Mouse (Mus musculus) hindbrain, postnatal 0 days (tissue): Measurements from ENCODE around the gene Gm48551. TPM values are rescaled to one million over a fixed set of nuclear protein-coding genes. Genes with fewer than 3 reads are reported as not detected.

ENCODE experiments used
- ATAC-seq: fragments of 200-750 bp; cut with Nextera tagmentation; 2 replicates; pipeline ENCODE4 v1.8.0; 2017; ENCODE audit warnings: mild to moderate bottlenecking, moderate TSS enrichment, moderate library complexity
- DNase-seq: peaks from one replicate; pipeline ENCODE4 v3.0.0-alpha.2; 2015; ENCODE audit warnings: low spot score
- H3K27ac ChIP-seq: fragments of 300-500 bp; sonication (generic); 2 replicates; pipeline ENCODE4 v1.5.1; 2014; ENCODE audit warnings: mild to moderate bottlenecking
- H3K27me3 ChIP-seq: fragments of 300-500 bp; sonication (generic); 2 replicates; pipeline ENCODE4 v1.6.1; 2014; ENCODE audit warnings: low read length, mixed read lengths; ENCODE audit not compliant: insufficient read depth
- H3K36me3 ChIP-seq: fragments of 300-500 bp; sonication (generic); 2 replicates; pipeline ENCODE4 v1.6.1; 2014; ENCODE audit warnings: low read length, mixed read lengths; ENCODE audit not compliant: insufficient read depth
- H3K4me1 ChIP-seq: fragments of 300-500 bp; sonication (generic); 2 replicates; pipeline ENCODE4 v1.6.1; 2014; ENCODE audit warnings: antibody characterized with exemption, low read length, mixed read lengths; ENCODE audit not compliant: insufficient read depth
- H3K4me2 ChIP-seq: fragments of 300-500 bp; sonication (generic); 2 replicates; pipeline ENCODE4 v1.6.1; 2014; ENCODE audit warnings: low read depth, mild to moderate bottlenecking, low read length, moderate library complexity, mixed read lengths
- H3K4me3 ChIP-seq: fragments of 300-500 bp; sonication (generic); 2 replicates; pipeline ENCODE4 v1.5.1; 2014; ENCODE audit warnings: low read length
- H3K9ac ChIP-seq: fragments of 300-500 bp; sonication (generic); replicated peaks from 2 replicates; pipeline ENCODE4 v1.6.1; 2014; ENCODE audit warnings: mild to moderate bottlenecking, low read length, moderate library complexity, mixed read lengths
- H3K9me3 ChIP-seq: fragments of 300-500 bp; sonication (generic); 2 replicates; pipeline ENCODE4 v1.6.1; 2016; ENCODE audit warnings: low read length, mixed read lengths
- CTCF ChIP-seq: IDR thresholded peaks from 2 replicates; pipeline ENCODE4 v1.5.1; 2016; ENCODE audit warnings: antibody characterized with exemption, control low read depth, low read depth
- WGBS: fragments of 180-500 bp; shearing (Covaris S2); extraction: QIAGEN DNeasy Blood & Tissue Kit; methylation state at CpG from one replicate; pipeline ENCODE4 v1.1.7; 2014; 5-methylcytosine and 5-hydroxymethylcytosine counted together
- microRNA-seq, 2 experiments: library from miRNA; unstranded; fragments of <30 nt; microRNA quantifications; one replicate each; pipeline ENCODE4; 2016
- polyA plus RNA-seq: library from polyadenylated mRNA; unstranded; fragments of >200 nt; fragmentation: Nextera tagmentation; extraction: Ambion mirVana; gene quantifications from 2 replicates; pipeline ENCODE4 v1.2.1, GENCODE M21; 2015
- total RNA-seq: library from RNA; depleted of rRNA; stranded (reverse); fragments of >200 nt; gene quantifications from 2 replicates; pipeline ENCODE4 v1.2.3, GENCODE M21; 2014; rRNA removed

The Gm48551 gene
- total and polyA plus RNA-seq, 2 experiments from 2014 or later, result 3.3 to 5.3 TPM

DNA sequence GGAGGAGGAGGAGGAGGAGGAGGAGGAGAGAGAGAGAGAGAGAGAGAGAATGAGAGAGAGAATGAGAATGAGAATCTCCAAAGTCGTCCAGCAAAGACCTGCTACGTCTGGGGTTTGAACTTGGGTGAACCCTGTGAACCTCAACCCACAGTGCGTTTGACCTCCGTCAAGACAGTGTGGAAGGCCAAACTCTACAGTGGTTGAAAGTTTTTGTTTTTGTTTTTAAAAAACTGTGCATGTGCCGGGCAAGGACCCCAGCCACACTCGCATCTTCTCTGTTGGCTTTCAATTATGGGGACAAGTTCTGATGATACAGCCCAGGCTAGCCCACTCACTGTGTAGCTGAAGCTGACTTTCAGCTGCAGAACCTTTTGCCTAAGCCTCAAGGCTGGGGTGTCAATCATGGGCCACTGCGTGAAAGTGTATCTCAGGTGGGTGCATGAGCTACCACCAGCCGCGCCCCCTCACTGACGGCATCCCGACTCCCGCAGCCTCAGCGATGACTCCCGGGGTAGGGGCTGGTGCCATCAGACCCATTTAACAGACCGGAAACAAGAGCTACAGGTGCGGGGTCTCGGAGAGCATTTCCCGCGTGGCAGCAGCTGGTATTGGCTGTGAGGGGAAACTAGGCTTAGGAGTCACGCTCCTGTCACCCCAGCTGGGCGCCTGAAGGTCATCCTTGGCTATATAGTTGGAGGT, 48.1 kb downstream of the Gm48551 start:
- no peak overlapping the region; the same call in 1 of the 2 replicates for H3K4me3 ChIP-seq
- 61% methylated on average over 21 of the region's 21 CpGs for WGBS
- ATAC-seq (peak; percentile 3), DNase-seq (no peak)
- no peaks in the 10 kb centered on the region for H3K27me3 ChIP-seq
- TF ChIP-seq CTCF, result 0 out of 2 replicates have a peak, but pooled peaks have one; percentile 15
- H3K27ac ChIP-seq, result 0 out of 2 replicates have a peak overlapping the region, but pooled peaks have one; percentile 11
- H3K4me1 ChIP-seq, result peaks cover 31% of the 10 kb centered on the region
- H3K4me2 ChIP-seq, result peak overlapping the region; percentile 51
- H3K9ac ChIP-seq, result no peak overlapping the region
- H3K36me3 ChIP-seq, result no peaks in the 10 kb centered on the region
- no peaks in the 10 kb centered on the region for H3K9me3 ChIP-seq

DNA sequence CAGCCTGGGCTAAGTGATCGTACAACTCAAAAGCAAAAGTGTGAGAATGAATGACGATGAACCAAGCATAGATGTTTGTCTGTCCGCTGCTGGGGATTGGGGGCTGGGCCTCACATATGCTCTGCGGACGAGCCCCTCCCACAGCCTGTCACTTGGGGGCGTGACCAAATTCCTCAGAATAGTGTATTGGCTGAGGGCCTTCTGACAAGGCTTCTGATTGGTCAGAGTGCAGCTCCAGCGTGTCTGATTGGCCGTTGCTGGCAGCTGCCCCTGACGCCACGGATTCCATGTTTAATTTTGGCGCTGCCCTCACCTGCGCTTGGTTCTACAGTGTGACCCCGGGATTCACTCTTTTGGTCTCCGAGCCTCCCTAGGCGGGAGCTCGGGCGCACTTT, 48.6 kb downstream of the Gm48551 start:
- Histone ChIP-seq H3K9me3 (no peaks in the 10 kb centered on the region), H3K4me1 (peaks cover 31% of the 10 kb centered on the region), H3K4me3 (peak overlapping the region; percentile 9), H3K4me2 (peak overlapping the region; percentile 51), H3K27ac (peak overlapping the region; percentile 37; the same call in 1 of the 2 replicates), H3K9ac (no peak overlapping the region), H3K36me3 (no peaks in the 10 kb centered on the region), H3K27me3 (no peaks in the 10 kb centered on the region)
- TF ChIP-seq CTCF, result no peak
- DNase-seq, result peak; percentile 98
- peak; percentile 89 for ATAC-seq
- 3% methylated on average over 17 of the region's 17 CpGs for WGBS

DNA sequence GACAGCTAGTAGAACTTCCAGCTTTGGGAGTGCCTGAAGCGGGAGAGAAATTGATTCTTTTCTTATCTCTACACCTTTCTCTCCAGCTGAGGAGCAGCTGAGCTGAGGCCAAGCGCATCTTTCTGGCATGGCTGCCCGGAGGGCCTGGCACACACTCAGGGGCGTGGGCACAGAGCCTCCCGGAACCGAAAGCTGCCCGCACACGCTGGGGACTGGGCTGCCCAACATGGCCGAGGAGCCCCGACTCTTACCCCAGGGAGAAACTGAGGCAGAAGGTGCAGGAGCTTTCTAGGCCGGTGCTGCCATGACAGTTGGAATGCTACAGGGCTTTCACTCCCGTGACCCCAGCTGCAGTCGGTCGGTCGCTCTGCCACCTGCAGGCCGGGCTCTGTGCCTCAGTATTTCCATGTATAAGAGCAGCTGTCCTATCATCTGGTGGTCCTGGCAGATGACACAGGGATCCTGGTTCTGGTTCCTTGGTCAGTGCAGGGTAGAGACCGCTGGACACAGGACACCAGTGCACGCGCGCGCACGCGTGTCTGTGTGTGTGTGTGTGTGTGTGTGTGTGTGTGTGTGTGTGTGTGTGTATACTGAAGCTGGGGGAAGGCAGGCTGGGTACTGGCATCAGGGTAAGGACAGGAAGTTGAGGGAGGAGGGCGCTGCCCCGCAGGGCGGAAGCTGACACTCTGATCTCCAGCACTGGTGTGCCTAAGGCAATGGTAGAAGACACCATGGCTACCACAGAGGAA, 49.4 kb downstream of the Gm48551 start:
- H3K4me3 ChIP-seq, result no peak overlapping the region
- H3K4me1 ChIP-seq, result peaks cover 31% of the 10 kb centered on the region
- no peak overlapping the region for H3K9ac ChIP-seq
- peak; percentile 44 for TF ChIP-seq CTCF
- no peaks in the 10 kb centered on the region for H3K27me3 ChIP-seq
- no peaks in the 10 kb centered on the region for H3K9me3 ChIP-seq
- H3K27ac ChIP-seq, result peak overlapping the region; percentile 37; the same call in 1 of the 2 replicates
- DNase-seq (no peak), ATAC-seq (no peak)
- peak overlapping the region; percentile 51 for H3K4me2 ChIP-seq
- H3K36me3 ChIP-seq, result no peaks in the 10 kb centered on the region
- 51% methylated on average over 26 of the region's 26 CpGs for WGBS

DNA sequence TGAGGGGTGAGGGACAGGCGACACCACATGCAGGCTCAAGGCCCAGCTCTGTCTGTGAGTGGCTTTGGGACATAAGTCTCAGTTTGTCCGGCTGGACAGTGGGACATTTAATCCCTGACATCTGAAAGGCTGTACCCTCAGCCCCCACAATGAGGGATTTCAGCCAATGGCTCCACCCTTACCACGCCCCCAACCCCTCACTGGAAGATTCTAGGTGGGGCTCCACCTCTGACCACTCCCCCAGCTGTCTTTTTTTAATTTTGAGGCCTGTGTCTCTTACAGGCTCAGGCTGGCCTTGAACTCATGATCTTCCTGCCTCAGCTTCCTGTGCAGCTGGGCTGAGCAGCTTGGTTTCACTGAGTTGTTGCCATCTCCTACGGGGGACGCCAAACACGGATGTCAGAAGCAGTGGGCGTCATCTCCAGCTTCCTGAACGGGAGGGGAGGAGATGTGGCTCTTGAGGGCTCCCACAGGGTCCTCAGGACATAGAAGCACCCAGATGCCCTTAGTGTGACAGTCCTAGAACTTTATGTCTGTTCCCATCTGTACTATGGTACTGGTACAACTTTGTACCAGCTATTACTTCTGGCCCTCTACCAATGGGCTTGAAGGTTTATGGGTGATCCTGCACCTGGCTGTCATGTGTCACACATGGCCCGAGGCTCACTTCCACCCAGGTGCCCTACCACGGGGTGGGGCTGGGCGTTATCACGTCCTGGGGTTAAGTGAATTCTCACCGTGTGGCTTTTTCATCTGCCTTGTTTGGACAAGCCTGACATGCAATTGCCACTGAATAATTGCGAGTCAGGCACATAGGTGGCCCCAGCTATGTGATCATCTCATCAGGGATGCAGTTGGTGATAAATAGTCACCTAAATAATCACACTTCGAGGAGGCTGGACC, 50.3 kb downstream of the Gm48551 start:
- Histone ChIP-seq H3K4me2 (no peak overlapping the region), H3K4me1 (peaks cover 27% of the 10 kb centered on the region; the same call in 1 of the 2 replicates), H3K27ac (peak overlapping the region; percentile 65), H3K9me3 (no peaks in the 10 kb centered on the region), H3K4me3 (no peak overlapping the region), H3K27me3 (no peaks in the 10 kb centered on the region), H3K36me3 (no peaks in the 10 kb centered on the region), H3K9ac (no peak overlapping the region)
- no peak for TF ChIP-seq CTCF
- ATAC-seq (no peak), DNase-seq (no peak)
- 61% methylated on average over 15 of the region's 15 CpGs for WGBS

DNA sequence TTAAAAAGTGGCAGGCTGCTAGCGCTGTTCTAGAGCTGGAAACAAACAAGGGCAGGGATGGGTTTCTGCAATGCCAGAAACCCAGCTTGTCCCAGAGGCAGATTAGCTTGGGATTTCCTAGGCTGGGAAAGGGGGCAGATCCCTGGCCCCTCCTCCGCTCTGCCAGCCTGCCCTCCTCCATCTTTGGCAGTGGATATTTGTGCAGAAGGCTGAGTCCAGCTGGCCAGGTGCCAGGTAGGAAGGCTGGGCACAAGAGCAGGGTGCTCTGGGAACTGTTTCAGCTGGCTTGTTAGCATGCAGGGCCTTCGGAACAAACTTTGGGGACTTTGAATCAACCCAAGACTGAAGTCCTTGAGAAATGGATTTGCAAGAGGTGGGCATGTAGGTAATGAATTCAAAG, 51.2 kb downstream of the Gm48551 start:
- H3K36me3 ChIP-seq, result no peaks in the 10 kb centered on the region
- no peaks in the 10 kb centered on the region for H3K27me3 ChIP-seq
- no peaks in the 10 kb centered on the region for H3K9me3 ChIP-seq
- no peak for TF ChIP-seq CTCF
- no peak overlapping the region for H3K9ac ChIP-seq
- DNase-seq (peak; percentile 91), ATAC-seq (peak; percentile 46)
- WGBS, result 36% methylated on average over 3 of the region's 3 CpGs
- peak overlapping the region; percentile 65 for H3K27ac ChIP-seq
- H3K4me1 ChIP-seq, result peaks cover 27% of the 10 kb centered on the region; the same call in 1 of the 2 replicates
- H3K4me3 ChIP-seq, result no peak overlapping the region
- H3K4me2 ChIP-seq, result no peak overlapping the region

DNA sequence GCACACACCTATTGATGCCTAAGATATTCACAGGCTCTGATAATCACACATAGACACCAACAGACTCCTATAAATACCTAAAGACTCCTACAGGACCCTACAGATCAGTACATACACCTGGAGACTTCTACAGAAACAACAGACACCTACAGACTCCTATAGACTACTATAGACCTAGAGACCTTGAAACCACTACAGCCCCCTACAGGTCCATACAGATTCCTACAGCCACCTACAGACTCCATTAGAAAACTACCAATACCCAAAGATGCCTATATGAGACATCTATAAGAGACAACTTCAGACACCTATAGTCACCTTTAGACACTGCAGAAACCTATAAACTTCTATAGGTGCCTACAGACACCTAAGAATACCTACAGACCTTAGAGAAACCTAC, 56.8 kb downstream of the Gm48551 start:
- no peaks in the 10 kb centered on the region for H3K9me3 ChIP-seq
- DNase-seq (no peak), ATAC-seq (no peak)
- H3K36me3 ChIP-seq, result no peaks in the 10 kb centered on the region
- H3K4me2 ChIP-seq, result no peak overlapping the region
- peak; percentile 39 for TF ChIP-seq CTCF
- no peak overlapping the region for H3K4me3 ChIP-seq
- no peak overlapping the region for H3K27ac ChIP-seq
- no peaks in the 10 kb centered on the region for H3K27me3 ChIP-seq
- no peak overlapping the region for H3K9ac ChIP-seq
- peaks cover 3% of the 10 kb centered on the region; the same call in 1 of the 2 replicates for H3K4me1 ChIP-seq

Small RNA genes within 50 kb of the gene (microRNA-seq; reads per million reads assigned to microRNA genes)
- gene Mir1191b (0.72 to 1.4 reads per million in 2 experiments), gene Mir6913 (0 to 0.71 reads per million in 2 experiments)

Other genes starting within 250 kb of the Gm48551 start
Only the 30 nearest of the 35 such genes appear.
- 33.9 and 46.4 TPM in 2 replicates for gene Pias4, start 216.5 kb upstream of the Gm48551 start, total RNA-seq
- gene Pias4, start 216.5 kb upstream of the Gm48551 start, polyA plus RNA-seq, result 32.0 and 33.7 TPM in 2 replicates
- 2,095 and 2,196 TPM in 2 replicates for gene Eef2, start 207.8 kb upstream of the Gm48551 start, total RNA-seq
- gene Eef2, start 207.8 kb upstream of the Gm48551 start, polyA plus RNA-seq, result 422 and 434 TPM in 2 replicates
- gene Dapk3, start 201.5 kb upstream of the Gm48551 start, total RNA-seq, result 69.7 and 80.9 TPM in 2 replicates
- gene Dapk3, start 201.5 kb upstream of the Gm48551 start, polyA plus RNA-seq, result 52.3 and 56.1 TPM in 2 replicates
- not detected in 2 replicates for gene 4930442H23Rik, start 200.6 kb upstream of the Gm48551 start, total RNA-seq
- gene 4930442H23Rik, start 200.6 kb upstream of the Gm48551 start, polyA plus RNA-seq, result 0.26 TPM in 1 of 2 replicates, not detected in the other
- 0.31 and 0.58 TPM in 2 replicates for gene Nmrk2, start 182.4 kb upstream of the Gm48551 start, total RNA-seq
- 0.15 and 0.25 TPM in 2 replicates for gene Nmrk2, start 182.4 kb upstream of the Gm48551 start, polyA plus RNA-seq
- 169 and 197 TPM in 2 replicates for gene Atcay, start 153.6 kb upstream of the Gm48551 start, total RNA-seq
- gene Atcay, start 153.6 kb upstream of the Gm48551 start, polyA plus RNA-seq, result 66.7 and 70.2 TPM in 2 replicates
- 64.1 and 89.3 TPM in 2 replicates for gene Zfr2, start 151.3 kb upstream of the Gm48551 start, total RNA-seq
- gene Zfr2, start 151.3 kb upstream of the Gm48551 start, polyA plus RNA-seq, result 21.7 and 21.9 TPM in 2 replicates
- gene Matk, start 131.5 kb upstream of the Gm48551 start, total RNA-seq, result 86.9 and 121 TPM in 2 replicates
- gene Matk, start 131.5 kb upstream of the Gm48551 start, polyA plus RNA-seq, result 82.3 and 82.7 TPM in 2 replicates
- gene Mrpl54, start 117.5 kb upstream of the Gm48551 start, total RNA-seq, result 106 and 113 TPM in 2 replicates
- 159 and 170 TPM in 2 replicates for gene Mrpl54, start 117.5 kb upstream of the Gm48551 start, polyA plus RNA-seq
- gene Apba3, start 117.5 kb upstream of the Gm48551 start, total RNA-seq, result 61.0 and 63.6 TPM in 2 replicates
- 24.0 and 27.6 TPM in 2 replicates for gene Apba3, start 117.5 kb upstream of the Gm48551 start, polyA plus RNA-seq
- gene Tjp3, start 92.9 kb upstream of the Gm48551 start, total RNA-seq, result 2.9 and 6.0 TPM in 2 replicates
- 3.9 and 5.2 TPM in 2 replicates for gene Tjp3, start 92.9 kb upstream of the Gm48551 start, polyA plus RNA-seq
- gene Pip5k1c, start 91.5 kb upstream of the Gm48551 start, total RNA-seq, result 223 and 242 TPM in 2 replicates
- gene Pip5k1c, start 91.5 kb upstream of the Gm48551 start, polyA plus RNA-seq, result 97.4 and 108 TPM in 2 replicates
- 24.3 and 46.2 TPM in 2 replicates for gene Cactin, start 63.4 kb upstream of the Gm48551 start, total RNA-seq
- 19.6 and 20.2 TPM in 2 replicates for gene Cactin, start 63.4 kb upstream of the Gm48551 start, polyA plus RNA-seq
- 2.6 TPM in 2 replicates for gene Tbxa2r, start 55.7 kb upstream of the Gm48551 start, total RNA-seq
- gene Tbxa2r, start 55.7 kb upstream of the Gm48551 start, polyA plus RNA-seq, result 4.0 and 4.3 TPM in 2 replicates
- 0.16 TPM in 1 of 2 replicates, not detected in the other for gene Gipc3, start 41.2 kb upstream of the Gm48551 start, total RNA-seq
- gene Gipc3, start 41.2 kb upstream of the Gm48551 start, polyA plus RNA-seq, result not detected in 2 replicates
- gene Hmg20b, start 34.0 kb upstream of the Gm48551 start, total RNA-seq, result 20.8 and 28.5 TPM in 2 replicates
- gene Hmg20b, start 34.0 kb upstream of the Gm48551 start, polyA plus RNA-seq, result 36.8 and 41.1 TPM in 2 replicates
- 34.4 and 38.1 TPM in 2 replicates for gene Mfsd12, start 27.0 kb upstream of the Gm48551 start, total RNA-seq
- gene Mfsd12, start 27.0 kb upstream of the Gm48551 start, polyA plus RNA-seq, result 13.6 TPM in 2 replicates
- gene 4930404N11Rik, start 18.6 kb upstream of the Gm48551 start, total RNA-seq, result not detected in 2 replicates
- 0.25 and 0.99 TPM in 2 replicates for gene 4930404N11Rik, start 18.6 kb upstream of the Gm48551 start, polyA plus RNA-seq
- 106 and 118 TPM in 2 replicates for gene Fzr1, start 6.0 kb upstream of the Gm48551 start, total RNA-seq
- 131 and 134 TPM in 2 replicates for gene Fzr1, start 6.0 kb upstream of the Gm48551 start, polyA plus RNA-seq
- 146 TPM in 2 replicates for gene Dohh, start within 50 bp of the Gm48551 start, total RNA-seq
- gene Dohh, start within 50 bp of the Gm48551 start, polyA plus RNA-seq, result 111 and 114 TPM in 2 replicates
- 7.5 TPM in 2 replicates for gene Gm48552, start 4.5 kb downstream of the Gm48551 start, total RNA-seq
- 2.7 and 4.0 TPM in 2 replicates for gene Gm48552, start 4.5 kb downstream of the Gm48551 start, polyA plus RNA-seq
- gene Smim24, start 8.6 kb downstream of the Gm48551 start, total RNA-seq, result 2.9 and 3.7 TPM in 2 replicates
- 1.4 and 1.7 TPM in 2 replicates for gene Smim24, start 8.6 kb downstream of the Gm48551 start, polyA plus RNA-seq
- 17.2 and 26.5 TPM in 2 replicates for gene Nfic, start 71.2 kb downstream of the Gm48551 start, total RNA-seq
- gene Nfic, start 71.2 kb downstream of the Gm48551 start, polyA plus RNA-seq, result 33.8 and 34.6 TPM in 2 replicates
- 93.9 and 128 TPM in 2 replicates for gene Celf5, start 98.2 kb downstream of the Gm48551 start, total RNA-seq
- gene Celf5, start 98.2 kb downstream of the Gm48551 start, polyA plus RNA-seq, result 40.1 and 43.2 TPM in 2 replicates
- gene Ncln, start 111.9 kb downstream of the Gm48551 start, total RNA-seq, result 124 and 170 TPM in 2 replicates
- gene Ncln, start 111.9 kb downstream of the Gm48551 start, polyA plus RNA-seq, result 66.3 and 66.5 TPM in 2 replicates
- gene S1pr4, start 115.7 kb downstream of the Gm48551 start, total RNA-seq, result 0.40 and 1.3 TPM in 2 replicates
- 0.38 and 0.40 TPM in 2 replicates for gene S1pr4, start 115.7 kb downstream of the Gm48551 start, polyA plus RNA-seq
- 2.5 and 9.8 TPM in 2 replicates for gene Gna15, start 139.8 kb downstream of the Gm48551 start, total RNA-seq
- gene Gna15, start 139.8 kb downstream of the Gm48551 start, polyA plus RNA-seq, result 1.2 and 1.9 TPM in 2 replicates
- 121 and 139 TPM in 2 replicates for gene Gna11, start 160.7 kb downstream of the Gm48551 start, total RNA-seq
- 95.6 and 105 TPM in 2 replicates for gene Gna11, start 160.7 kb downstream of the Gm48551 start, polyA plus RNA-seq
- 611 and 635 TPM in 2 replicates for gene Aes, start 175.0 kb downstream of the Gm48551 start, total RNA-seq
- gene Aes, start 175.0 kb downstream of the Gm48551 start, polyA plus RNA-seq, result 803 and 834 TPM in 2 replicates
- 28.8 and 41.8 TPM in 2 replicates for gene Tle2, start 190.1 kb downstream of the Gm48551 start, total RNA-seq
- gene Tle2, start 190.1 kb downstream of the Gm48551 start, polyA plus RNA-seq, result 43.7 and 45.5 TPM in 2 replicates